Mouse (Mus musculus): ENCODE measurements around the gene Slc22a18. TPM values are rescaled to one million over a fixed set of nuclear protein-coding genes. Genes with fewer than 3 reads are reported as not detected.

The Slc22a18 gene
- polyA plus RNA-seq (2012; rRNA removed), result 239 and 336 TPM in 2 replicates

GRCm38 (mm10) chr7:143473347-143474101 is at the start of gene Slc22a18:
Slc22a18 (plus strand) TSS chr7:143473736.

DNA sequence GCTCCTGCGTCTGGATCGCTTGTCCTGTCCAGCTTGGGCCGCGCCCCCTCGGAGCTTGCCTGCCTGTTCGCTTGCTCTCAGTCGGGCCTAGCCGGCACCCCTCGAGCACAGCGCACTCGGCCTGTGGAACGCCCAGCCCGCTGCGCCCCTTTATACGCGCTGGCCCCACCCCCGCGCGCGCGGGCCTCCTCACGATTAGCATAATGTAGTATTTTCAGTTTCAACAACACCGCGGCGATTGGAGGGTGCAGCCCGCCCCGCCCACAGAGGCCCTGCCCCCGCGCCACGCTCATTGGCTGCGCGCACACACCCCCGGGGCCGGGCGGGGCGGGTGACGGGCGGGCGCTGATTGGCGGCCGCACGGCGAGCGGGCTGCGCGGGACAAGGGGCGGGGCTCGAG is 12.7 kb upstream of the Slc22a18 start, which contains the start of gene Cdkn1c:
Gene Cdkn1c, minus strand, starts transcription at position 177 of the 400 bp plus-strand sequence.

DNA sequence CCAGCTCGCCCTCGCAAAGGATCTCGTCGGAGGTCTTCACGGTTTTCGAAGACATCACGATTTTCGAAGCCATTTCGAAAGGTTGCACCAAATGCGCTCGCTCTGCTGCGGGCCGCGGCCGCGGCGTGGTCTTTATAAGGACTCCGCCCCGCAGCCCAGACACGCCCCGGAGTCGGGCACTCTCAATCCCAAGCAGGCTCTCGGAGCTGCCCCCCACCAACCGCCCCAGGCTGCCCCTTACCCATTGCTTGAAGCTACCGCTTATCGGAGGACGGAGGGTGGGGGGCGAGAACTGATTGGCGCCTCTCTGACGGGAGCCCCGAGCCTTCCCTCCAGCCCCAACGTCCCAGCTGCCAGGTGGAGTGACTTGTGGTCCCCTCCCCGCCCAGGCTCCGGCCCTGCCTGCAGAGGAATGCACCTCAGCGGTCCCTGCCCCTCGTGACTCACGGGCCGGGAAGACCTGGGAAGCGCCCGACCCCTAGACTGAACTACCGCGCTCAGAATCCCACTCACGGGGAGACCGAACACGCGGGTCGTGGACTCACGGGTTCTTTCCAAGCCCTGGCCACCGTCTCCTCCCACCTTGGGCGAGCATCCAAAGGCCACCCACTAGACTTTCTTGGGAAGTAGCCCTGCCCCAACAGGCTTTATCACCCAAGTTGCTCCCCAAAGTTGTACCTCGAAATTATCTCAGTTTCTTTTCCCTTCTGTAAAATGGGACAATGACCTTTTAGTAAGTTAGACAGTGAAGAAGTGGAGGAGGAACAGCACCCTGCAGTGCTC is 29.1 kb downstream of the Slc22a18 start, which contains the start of gene Phlda2:
Gene Phlda2, minus strand, starts transcription at position 733 of the 783 bp plus-strand sequence.

Other genes starting within 250 kb of the Slc22a18 start
- gene Cdkn1c, start 12.7 kb upstream of the Slc22a18 start, polyA plus RNA-seq (2012; rRNA removed), result 13.2 and 18.0 TPM in 2 replicates
- 7.0 and 7.4 TPM in 2 replicates for gene Phlda2, start 29.4 kb downstream of the Slc22a18 start, polyA plus RNA-seq (2012; rRNA removed)
- 36.4 and 41.5 TPM in 2 replicates for gene Nap1l4, start 75.4 kb downstream of the Slc22a18 start, polyA plus RNA-seq (2012; rRNA removed)
- gene Cars, start 126.4 kb downstream of the Slc22a18 start, polyA plus RNA-seq (2012; rRNA removed), result 13.5 and 14.9 TPM in 2 replicates
- 0.14 and 0.21 TPM in 2 replicates for gene Tnfrsf26, start 155.0 kb downstream of the Slc22a18 start, polyA plus RNA-seq (2012; rRNA removed)
- gene Tnfrsf22, start 175.9 kb downstream of the Slc22a18 start, polyA plus RNA-seq (2012; rRNA removed), result 1.9 and 2.1 TPM in 2 replicates
- gene Tnfrsf23, start 212.1 kb downstream of the Slc22a18 start, polyA plus RNA-seq (2012; rRNA removed), result 3.5 and 3.7 TPM in 2 replicates

All from colon, adult 2 months (tissue).